Mouse (Mus musculus): ENCODE measurements around the gene Gapt.

The Gapt gene

GRCm38 (mm10) chr13:110342602-110343001 is 14.4 kb downstream of the Gapt start:
- DNase-seq: no peak

GRCm38 (mm10) chr13:110332958-110333597 is 23.9 kb downstream of the Gapt start:
- no peak for DNase-seq

GRCm38 (mm10) chr13:110318746-110319145 is 38.3 kb downstream of the Gapt start:
- DNase-seq: peak; percentile 4

GRCm38 (mm10) chr13:110307188-110307587 is 49.8 kb downstream of the Gapt start:
- no peak for DNase-seq

Measured in cerebellum, adult 11 months (tissue).